Mouse (Mus musculus) thymus, postnatal 4 days (tissue): Measurements from ENCODE around the gene Serpinb6a.

Source experiments
- DNase-seq: peaks from one replicate; pipeline ENCODE4 v3.0.0; 2021

Serpinb6a gene

DNA sequence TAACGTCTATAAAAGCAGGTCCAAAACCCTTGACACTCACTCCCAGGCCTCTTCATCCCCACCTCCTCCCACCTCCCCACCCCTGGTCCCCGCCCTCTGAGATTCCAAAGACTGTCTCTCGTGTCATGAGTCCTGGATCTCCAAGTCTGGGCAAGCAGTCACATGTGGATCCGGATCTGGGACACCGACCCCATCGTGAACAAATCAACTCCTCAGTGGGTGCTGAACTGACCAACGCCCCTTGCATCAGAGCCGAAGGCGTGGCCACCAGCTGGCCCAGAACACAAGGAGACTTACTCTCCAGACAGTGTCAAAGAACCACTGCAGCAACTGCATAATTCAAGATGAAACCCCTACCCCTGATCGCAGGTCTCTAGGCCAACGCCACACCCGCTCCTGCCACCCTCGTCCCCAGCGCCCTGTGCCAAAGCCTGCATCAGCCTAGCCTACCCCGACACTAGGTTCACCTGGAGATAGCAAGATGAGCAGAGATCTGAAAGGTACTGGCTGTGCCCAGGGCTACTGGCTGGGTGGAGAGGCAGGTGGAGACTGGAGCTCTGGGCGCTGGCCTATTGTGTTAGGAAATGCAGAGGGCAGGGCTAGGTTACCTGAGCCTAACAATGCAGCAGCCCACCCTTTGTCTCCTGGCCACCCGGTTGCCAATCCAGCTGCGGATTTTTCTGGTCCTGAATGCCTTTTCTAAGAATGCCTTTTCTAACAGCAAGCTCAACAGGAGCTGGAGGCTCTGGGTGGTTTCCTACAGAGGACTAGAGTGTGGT lies 97.2 kb downstream of the Serpinb6a start, which contains the start of gene Serpinb6c:
Gene Serpinb6c, minus strand, starts transcription at position 533 of the 779 bp plus-strand sequence.
- no peak for DNase-seq

DNA sequence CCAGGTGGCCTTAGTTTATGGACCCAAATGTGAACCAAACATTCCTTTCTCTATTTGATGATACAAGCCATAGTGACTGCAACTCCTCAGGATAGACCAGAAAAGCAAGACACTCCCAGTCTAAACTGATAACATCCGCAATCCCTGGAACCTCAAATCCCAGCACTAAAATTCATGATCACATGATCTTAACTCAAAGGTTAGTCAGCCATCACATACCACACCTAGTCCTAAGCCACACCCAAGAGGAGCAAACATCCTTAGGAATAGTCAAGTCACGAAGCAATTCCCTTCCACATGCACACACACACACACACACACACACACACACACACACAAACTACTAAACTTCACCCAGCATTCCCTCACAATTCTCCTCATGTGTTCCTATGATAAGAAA lies 99.3 kb downstream of the Serpinb6a start:
- no peak for DNase-seq

DNA sequence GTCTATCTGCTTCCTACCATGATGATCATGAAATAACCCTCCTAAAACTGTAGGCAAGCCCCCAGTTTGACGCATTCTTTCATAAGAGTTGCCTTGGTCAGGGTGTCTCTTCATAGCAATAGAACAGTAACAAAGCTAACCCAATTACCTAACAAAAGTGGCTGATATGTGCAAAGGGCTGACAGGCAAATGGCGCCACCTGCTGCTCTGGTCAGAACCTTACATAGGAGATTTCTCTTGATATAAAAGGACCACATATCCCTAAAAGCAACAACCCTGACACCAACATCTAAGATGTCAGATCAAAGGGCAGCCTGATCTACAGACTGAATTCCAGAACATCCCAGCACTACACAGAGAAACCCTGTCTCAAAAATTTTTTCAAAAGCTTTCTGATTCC lies 108.4 kb downstream of the Serpinb6a start:
- peak; percentile 60 for DNase-seq
